ENCODE assay signal across 8 mouse cellular contexts in the genomic region with DNA sequence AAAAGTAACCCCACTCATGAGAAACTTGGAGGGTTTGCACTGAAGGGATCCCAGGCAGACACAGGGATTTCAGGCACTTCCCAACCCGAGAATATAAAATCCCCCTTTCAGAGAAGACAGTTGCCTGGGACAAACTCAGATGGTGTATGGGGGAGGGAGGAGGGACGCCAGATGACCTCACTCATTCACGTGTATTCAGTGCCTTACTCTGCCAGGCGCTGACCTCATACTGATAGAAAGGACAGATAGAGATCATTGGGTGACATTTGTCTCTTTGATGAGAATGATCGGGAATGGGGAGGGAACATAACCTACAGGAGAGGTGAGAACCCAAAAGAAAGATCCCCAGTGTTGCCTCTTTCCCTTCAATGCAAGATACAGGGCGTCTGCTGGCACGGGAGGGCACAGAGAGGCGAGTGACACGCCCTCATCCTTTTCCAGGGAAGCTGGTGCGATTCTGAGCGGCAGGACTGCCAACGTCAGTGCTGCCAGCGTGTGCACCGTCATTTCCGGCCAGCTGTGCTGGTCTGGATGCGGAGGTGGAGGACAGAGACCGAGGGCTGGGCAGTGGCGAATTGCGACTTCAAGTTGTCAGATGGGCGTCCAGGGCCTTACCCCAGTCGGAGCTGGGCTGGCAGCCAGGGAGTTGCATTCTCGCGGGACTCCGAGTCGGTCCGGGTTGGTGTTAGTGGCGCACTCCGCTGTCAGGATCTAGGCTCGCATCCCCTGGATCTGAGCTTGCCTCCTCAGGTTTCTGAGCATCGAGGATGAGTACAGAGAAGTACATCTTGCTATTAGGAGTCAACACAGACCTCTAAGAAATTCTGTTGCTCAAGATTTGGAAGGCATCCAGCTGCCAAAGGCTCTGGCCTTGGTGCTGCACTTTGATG. TPM values are rescaled to one million over a fixed set of nuclear protein-coding genes. Genes with fewer than 3 reads are reported as not detected.
DNase-seq lines count a peak whose midpoint lies in the region; ATAC-seq and TF ChIP-seq lines count a peak whose summit lies in the region.

No protein-coding gene starts in this region.

- H3K9me3 ChIP-seq in forebrain, embryonic 11.5 days (ENCODE audit: control insufficient read depth, low read length) = no peaks in the 10 kb centered on the region
- H3K9me3 ChIP-seq in heart, embryonic 15.5 days (replicated peaks) = no peaks in the 10 kb centered on the region
- H3K9me3 ChIP-seq in liver, embryonic 14.5 days (ENCODE audit: control insufficient read depth, low read length) = no peaks in the 10 kb centered on the region

- no peaks in the 10 kb centered on the region for H3K36me3 ChIP-seq in forebrain, embryonic 11.5 days (ENCODE audit: control insufficient read depth, insufficient read depth, low read length)
- H3K36me3 ChIP-seq in heart, embryonic 15.5 days = no peaks in the 10 kb centered on the region
- H3K36me3 ChIP-seq in liver, embryonic 14.5 days (replicated peaks; ENCODE audit: control insufficient read depth, insufficient read depth, low read depth) = no peaks in the 10 kb centered on the region

- no peak for TF ChIP-seq EP300 in liver, embryonic 14.5 days (IDR thresholded peaks at IDR 0.05; ENCODE audit: low read depth)

- peaks cover 3% of the 10 kb centered on the region for H3K4me1 ChIP-seq in bone marrow macrophage, adult 2 months (ENCODE audit: control insufficient read depth, insufficient read depth, low read length)
- H3K4me1 ChIP-seq in forebrain, embryonic 11.5 days (replicated peaks; ENCODE audit: control insufficient read depth, insufficient read depth, low read length) = peaks cover 10% of the 10 kb centered on the region
- H3K4me1 ChIP-seq in heart, embryonic 15.5 days (replicated peaks) = peaks cover 16% of the 10 kb centered on the region
- no peaks in the 10 kb centered on the region for H3K4me1 ChIP-seq in liver, embryonic 14.5 days (replicated peaks; ENCODE audit: control insufficient read depth in 2 of 2, insufficient read depth in 2 of 2, low read length in 1 of 2)

- TF ChIP-seq POLR2A in bone marrow macrophage, adult 2 months (IDR thresholded peaks at IDR 0.05; ENCODE audit: borderline replicate concordance, low read depth, low read length) = no peak

- ATAC-seq in forebrain, embryonic 11.5 days (replicated peaks; ENCODE audit: low FRiP score) = 0 out of 2 replicates have a peak, but pooled peaks have one; percentile 18
- peak; percentile 77 for ATAC-seq in heart, embryonic 15.5 days (replicated peaks; ENCODE audit: insufficient number of reproducible peaks, insufficient read depth, low FRiP score, low read depth)
- no peak for ATAC-seq in liver, embryonic 14.5 days (ENCODE audit: insufficient read depth)
- no peak for ATAC-seq in inflammation-experienced regulatory T-cells, adult 6 months

- H3K4me2 ChIP-seq in forebrain, embryonic 11.5 days (ENCODE audit: low read depth, low read length, severe bottlenecking) = peak overlapping the region; percentile 84
- peak overlapping the region; percentile 89 for H3K4me2 ChIP-seq in heart, embryonic 15.5 days
- peak overlapping the region; percentile 50 for H3K4me2 ChIP-seq in liver, embryonic 14.5 days (ENCODE audit: low read depth)

- peak; percentile 89 for DNase-seq in 3T3-L1 (ENCODE audit: low read depth, low spot score)
- peak; percentile 65 for DNase-seq in forebrain, embryonic 11.5 days (ENCODE audit: low spot score)
- peak; percentile 70 for DNase-seq in kidney, postnatal 14 days
- no peak for DNase-seq in liver, embryonic 14.5 days (ENCODE audit: low read depth in 3 of 3, low spot score in 3 of 3)
- DNase-seq in natural killer cell, adult 2 months (ENCODE audit: low spot score in 2 of 2) = peak; percentile 25 to 44

- peak overlapping the region; percentile 59 for H3K9ac ChIP-seq in forebrain, embryonic 11.5 days (ENCODE audit: low read length)
- H3K9ac ChIP-seq in heart, embryonic 15.5 days = peak overlapping the region; percentile 60
- no peak overlapping the region for H3K9ac ChIP-seq in liver, embryonic 14.5 days (replicated peaks)

- H3K4me3 ChIP-seq in bone marrow macrophage, adult 2 months (ENCODE audit: insufficient read depth, low read length) = peak overlapping the region; percentile 11
- peak overlapping the region; percentile 36 for H3K4me3 ChIP-seq in forebrain, embryonic 11.5 days (ENCODE audit: low read depth, low read length)
- H3K4me3 ChIP-seq in heart, embryonic 15.5 days = peak overlapping the region; percentile 51
- H3K4me3 ChIP-seq in liver, embryonic 14.5 days (ENCODE audit: insufficient read depth in 1 of 2, low read depth in 2 of 2, low read length in 2 of 2) = no peak overlapping the region

- H3K27me3 ChIP-seq in forebrain, embryonic 11.5 days (ENCODE audit: control insufficient read depth, insufficient read depth, low read length) = peaks cover 10% of the 10 kb centered on the region
- H3K27me3 ChIP-seq in heart, embryonic 15.5 days = peaks cover 45% of the 10 kb centered on the region
- H3K27me3 ChIP-seq in liver, embryonic 14.5 days (ENCODE audit: control insufficient read depth, insufficient read depth, low read length) = peaks cover 24% of the 10 kb centered on the region

- TF ChIP-seq CTCF in bone marrow macrophage, adult 2 months (IDR thresholded peaks at IDR 0.05; ENCODE audit: low read depth, low read length) = no peak
- no peak for TF ChIP-seq CTCF in liver, embryonic 14.5 days (IDR thresholded peaks at IDR 0.05; ENCODE audit: low read depth)

- WGBS in forebrain, embryonic 11.5 days = 2% methylated on average over 30 of the region's 30 CpGs
- WGBS in heart, embryonic 15.5 days = 1% methylated on average over 30 of the region's 30 CpGs
- 3% methylated on average over 30 of the region's 30 CpGs for WGBS in liver, embryonic 14.5 days (ENCODE audit: insufficient replicate concordance)

- no peak overlapping the region for H3K27ac ChIP-seq in bone marrow macrophage, adult 2 months (ENCODE audit: insufficient read depth, low read depth, low read length)
- no peak overlapping the region for H3K27ac ChIP-seq in forebrain, embryonic 11.5 days (ENCODE audit: low read depth, low read length)
- H3K27ac ChIP-seq in heart, embryonic 15.5 days = peak overlapping the region; percentile 56
- no peak overlapping the region for H3K27ac ChIP-seq in liver, embryonic 14.5 days

RNA-seq across cellular contexts. Expression of a gene that starts 6.5 kb away (rescaled TPM):
- polyA plus RNA-seq in bone marrow macrophage, adult 2 months (2012; ENCODE audit: insufficient read depth, insufficient read length, missing spikeins) = 0.78 TPM in 1 of 2 replicates, not detected in the other
- 22.3 and 26.0 TPM in 2 replicates for polyA plus RNA-seq in forebrain, embryonic 11.5 days (2014; fragmentation: Nextera tagmentation; extraction: Ambion mirVana)
- polyA plus RNA-seq in heart, embryonic 15.5 days (2015; fragmentation: Nextera tagmentation; extraction: Ambion mirVana) = 7.6 and 11.2 TPM in 2 replicates
- polyA plus RNA-seq in liver, embryonic 14.5 days (2012; rRNA removed) = 0.54 and 0.59 TPM in 2 replicates
- polyA plus RNA-seq in liver, embryonic 14.5 days (2014; fragmentation: Nextera tagmentation; extraction: Ambion mirVana) = 0.50 and 0.86 TPM in 2 replicates
- 1 to 10 TPM; 1.9 to 3.4 (median 2.6) TPM for polyA plus RNA-seq in inflammation-experienced regulatory T-cells, adult 6 months (2017; shearing (Covaris generic))

RNA-seq across cellular contexts. Expression of a gene that starts 7.7 kb away (rescaled TPM):
- polyA plus RNA-seq in bone marrow macrophage, adult 2 months (2012; ENCODE audit: insufficient read depth, insufficient read length, missing spikeins) = 0.15 and 0.64 TPM in 2 replicates
- polyA plus RNA-seq in forebrain, embryonic 11.5 days (2014; fragmentation: Nextera tagmentation; extraction: Ambion mirVana) = 29.0 and 29.7 TPM in 2 replicates
- polyA plus RNA-seq in heart, embryonic 15.5 days (2015; fragmentation: Nextera tagmentation; extraction: Ambion mirVana) = 6.3 and 11.1 TPM in 2 replicates
- 1.5 and 1.7 TPM in 2 replicates for polyA plus RNA-seq in liver, embryonic 14.5 days (2012; rRNA removed)
- 0.86 and 1.0 TPM in 2 replicates for polyA plus RNA-seq in liver, embryonic 14.5 days (2014; fragmentation: Nextera tagmentation; extraction: Ambion mirVana)
- not detected for polyA plus RNA-seq in inflammation-experienced regulatory T-cells, adult 6 months (2017; shearing (Covaris generic))

RNA-seq across cellular contexts. Expression of a gene that starts 29.5 kb away (rescaled TPM):
- polyA plus RNA-seq in bone marrow macrophage, adult 2 months (2012; ENCODE audit: insufficient read depth, insufficient read length, missing spikeins) = 38.2 and 49.0 TPM in 2 replicates
- polyA plus RNA-seq in forebrain, embryonic 11.5 days (2014; fragmentation: Nextera tagmentation; extraction: Ambion mirVana) = 253 and 265 TPM in 2 replicates
- 163 and 167 TPM in 2 replicates for polyA plus RNA-seq in heart, embryonic 15.5 days (2015; fragmentation: Nextera tagmentation; extraction: Ambion mirVana)
- 37.8 and 49.2 TPM in 2 replicates for polyA plus RNA-seq in liver, embryonic 14.5 days (2012; rRNA removed)
- 86.5 and 90.7 TPM in 2 replicates for polyA plus RNA-seq in liver, embryonic 14.5 days (2014; fragmentation: Nextera tagmentation; extraction: Ambion mirVana)
- polyA plus RNA-seq in inflammation-experienced regulatory T-cells, adult 6 months (2017; shearing (Covaris generic)) = 100 to 1,000 TPM; 173 to 208 (median 179) TPM

RNA-seq across cellular contexts. Expression of a gene that starts 39.5 kb away (rescaled TPM):
- not detected in 2 replicates for polyA plus RNA-seq in bone marrow macrophage, adult 2 months (2012; ENCODE audit: insufficient read depth, insufficient read length, missing spikeins)
- not detected in 2 replicates for polyA plus RNA-seq in forebrain, embryonic 11.5 days (2014; fragmentation: Nextera tagmentation; extraction: Ambion mirVana)
- polyA plus RNA-seq in heart, embryonic 15.5 days (2015; fragmentation: Nextera tagmentation; extraction: Ambion mirVana) = not detected in 2 replicates
- polyA plus RNA-seq in liver, embryonic 14.5 days (2012; rRNA removed) = not detected in 2 replicates
- not detected in 2 replicates for polyA plus RNA-seq in liver, embryonic 14.5 days (2014; fragmentation: Nextera tagmentation; extraction: Ambion mirVana)
- polyA plus RNA-seq in inflammation-experienced regulatory T-cells, adult 6 months (2017; shearing (Covaris generic)) = not detected

RNA-seq across cellular contexts. Expression of a gene that starts 45.7 kb away (rescaled TPM):
- 393 and 435 TPM in 2 replicates for polyA plus RNA-seq in bone marrow macrophage, adult 2 months (2012; ENCODE audit: insufficient read depth, insufficient read length, missing spikeins)
- 814 TPM in 2 replicates for polyA plus RNA-seq in forebrain, embryonic 11.5 days (2014; fragmentation: Nextera tagmentation; extraction: Ambion mirVana)
- 1,570 and 2,168 TPM in 2 replicates for polyA plus RNA-seq in heart, embryonic 15.5 days (2015; fragmentation: Nextera tagmentation; extraction: Ambion mirVana)
- polyA plus RNA-seq in liver, embryonic 14.5 days (2012; rRNA removed) = 212 and 334 TPM in 2 replicates
- polyA plus RNA-seq in liver, embryonic 14.5 days (2014; fragmentation: Nextera tagmentation; extraction: Ambion mirVana) = 616 and 620 TPM in 2 replicates
- polyA plus RNA-seq in inflammation-experienced regulatory T-cells, adult 6 months (2017; shearing (Covaris generic)) = 100 to 1,000 TPM; 696 to 777 (median 721) TPM

Comparison
In these comparisons a context has a peak if more than half of its experiments do, and no peak if none do; other contexts are left out.
1. DNase-seq: peak in 3T3-L1 (single experiment), forebrain, embryonic 11.5 days (single experiment), kidney, postnatal 14 days (single experiment) and natural killer cell, adult 2 months (2 of 2); none in liver, embryonic 14.5 days (0 of 3).
2. H3K4me3 ChIP-seq: peak in bone marrow macrophage, adult 2 months (single experiment), forebrain, embryonic 11.5 days (single experiment) and heart, embryonic 15.5 days (single experiment); none in liver, embryonic 14.5 days (0 of 2).
3. ATAC-seq: peak in forebrain, embryonic 11.5 days (single experiment) and heart, embryonic 15.5 days (single experiment); none in liver, embryonic 14.5 days (single experiment) and inflammation-experienced regulatory T-cells, adult 6 months (single experiment).
4. Peak in every context shown above with its lines, with median percentiles within 50 percentile points of each other: H3K4me2 ChIP-seq.